Mouse (Mus musculus) right cerebral cortex, postnatal 4 days (tissue): ENCODE measurements around the gene Acbd3.

Source experiments
- DNase-seq: peaks from one replicate; pipeline ENCODE4 v3.0.0-alpha.2; 2022

Acbd3 gene

DNA sequence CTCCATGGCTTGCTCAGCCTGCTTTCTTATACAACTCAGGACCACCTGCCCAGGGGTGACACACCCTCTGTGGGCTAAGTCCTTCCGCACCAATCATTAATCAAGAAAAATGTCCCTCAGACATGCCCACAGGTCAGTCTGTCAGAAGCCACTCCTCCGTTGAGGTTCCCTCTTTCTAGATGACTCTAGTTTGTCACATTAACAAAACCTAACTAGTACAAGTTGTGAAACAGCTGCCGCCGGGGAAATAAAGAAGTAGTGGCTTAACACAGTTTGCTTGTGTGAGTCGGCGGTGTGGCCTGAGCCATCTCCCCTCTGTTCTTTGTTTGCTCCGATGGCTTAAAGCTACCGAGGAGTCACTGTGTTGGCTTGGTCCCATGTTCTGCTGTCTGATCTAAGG lies 36.8 kb downstream of the Acbd3 start:
- DNase-seq, result no peak

- no peak for DNase-seq
Observed at GRCm38 (mm10) chr1:180763307-180763706, 37.5 kb downstream of the Acbd3 start.

GRCm38 (mm10) chr1:180763828-180764227 lies 38.0 kb downstream of the Acbd3 start:
- DNase-seq, result peak; percentile 82

- DNase-seq, result no peak
Observed at GRCm38 (mm10) chr1:180765393-180765792, 39.5 kb downstream of the Acbd3 start.

DNA sequence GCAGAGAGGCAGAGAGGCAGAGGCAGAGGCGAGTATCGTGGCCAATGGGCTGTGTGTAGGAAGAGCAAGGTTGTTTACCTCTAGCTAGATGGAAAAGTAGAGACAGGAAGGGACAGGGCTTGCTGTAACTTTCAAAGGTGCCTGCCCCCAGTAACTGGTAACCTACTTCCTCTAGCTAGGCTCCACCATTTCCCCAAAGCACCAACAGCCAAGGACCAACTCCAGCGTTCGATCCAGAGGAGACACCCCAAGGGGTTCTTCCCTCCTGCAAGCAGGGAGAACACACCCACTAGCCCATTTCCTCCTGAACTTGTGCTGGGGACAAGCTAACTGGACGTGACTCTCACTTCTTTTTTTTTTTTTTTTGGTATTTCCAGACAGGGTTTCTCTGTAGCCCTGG lies 40.7 kb downstream of the Acbd3 start:
- DNase-seq, result no peak

DNA sequence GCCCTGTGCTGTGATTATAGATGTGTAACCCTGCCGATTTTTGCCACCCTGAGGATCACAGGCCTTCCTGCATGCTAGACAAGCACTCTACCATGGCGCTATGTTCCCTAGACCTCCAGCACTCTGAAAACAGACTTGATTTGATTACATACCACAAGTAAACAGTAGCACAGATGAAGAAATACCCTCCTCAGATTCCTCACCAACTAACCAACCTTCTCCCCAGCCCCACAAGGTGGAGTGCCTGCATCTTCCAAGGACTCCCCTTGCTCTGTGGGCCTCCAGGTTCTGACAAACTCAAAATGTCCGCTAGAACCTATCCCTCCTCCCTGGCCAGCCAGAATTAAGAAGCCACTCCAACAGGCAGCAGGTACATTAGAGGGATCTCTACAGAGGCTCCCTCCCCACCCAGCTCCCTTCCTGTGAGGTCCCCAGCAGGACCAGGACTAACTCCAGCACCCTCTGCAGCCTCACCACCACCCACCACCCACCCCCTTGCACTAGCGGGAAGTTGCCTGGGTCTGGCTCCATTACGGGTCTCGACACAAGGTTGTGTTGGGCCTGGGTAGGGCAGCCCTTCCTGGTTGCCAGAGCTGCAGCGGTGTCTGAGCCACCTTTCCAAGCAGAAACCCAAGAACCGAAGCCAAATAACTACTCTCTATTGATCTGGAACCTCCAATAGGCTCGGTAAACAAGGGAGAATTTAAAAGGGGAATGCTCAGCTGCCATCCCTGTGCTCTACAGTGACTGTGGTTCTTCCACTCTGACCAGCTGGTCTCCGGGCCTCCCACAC lies 41.9 kb downstream of the Acbd3 start:
- DNase-seq, result peak; percentile 23

DNA sequence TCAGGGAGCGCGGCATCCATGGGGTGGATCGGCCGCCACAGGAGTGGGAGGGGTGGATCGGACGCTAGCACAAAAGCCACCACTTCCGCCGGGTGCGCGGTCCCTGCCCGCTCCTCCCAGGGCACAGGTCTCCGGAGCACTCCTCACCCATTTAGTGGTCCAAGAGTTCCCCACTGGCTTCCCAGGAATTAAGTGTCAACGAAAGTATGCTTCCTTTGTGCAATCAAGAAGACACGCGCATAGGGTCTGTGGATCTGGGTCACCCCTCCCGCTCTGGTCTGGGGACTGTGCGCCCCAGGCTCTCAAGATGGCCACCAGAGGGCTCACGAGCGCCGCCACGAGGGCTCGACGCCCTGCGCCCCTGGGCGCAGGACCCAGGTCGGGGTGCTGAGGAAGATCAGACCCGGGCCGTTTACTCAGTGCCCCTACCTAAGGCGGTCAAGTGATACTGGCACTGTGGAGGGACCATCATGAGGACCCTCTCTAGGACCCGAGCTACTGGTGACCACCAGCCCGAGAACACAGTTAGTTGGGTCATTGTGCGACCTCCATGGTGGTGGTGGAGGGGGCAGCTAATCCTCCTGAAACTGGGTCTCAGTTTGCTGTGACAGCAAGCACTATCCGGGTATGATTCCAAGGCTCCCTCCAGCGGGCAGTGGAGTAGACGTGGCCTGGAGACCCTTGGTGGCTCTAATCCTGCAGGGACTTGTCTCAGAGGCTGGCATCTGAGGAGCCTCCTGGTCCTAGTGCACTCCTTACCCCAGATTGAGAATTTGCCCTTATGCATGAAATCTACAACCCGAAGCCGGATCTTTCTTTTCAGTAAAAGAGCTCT lies 42.7 kb downstream of the Acbd3 start:
- peak; percentile 79 for DNase-seq

DNA sequence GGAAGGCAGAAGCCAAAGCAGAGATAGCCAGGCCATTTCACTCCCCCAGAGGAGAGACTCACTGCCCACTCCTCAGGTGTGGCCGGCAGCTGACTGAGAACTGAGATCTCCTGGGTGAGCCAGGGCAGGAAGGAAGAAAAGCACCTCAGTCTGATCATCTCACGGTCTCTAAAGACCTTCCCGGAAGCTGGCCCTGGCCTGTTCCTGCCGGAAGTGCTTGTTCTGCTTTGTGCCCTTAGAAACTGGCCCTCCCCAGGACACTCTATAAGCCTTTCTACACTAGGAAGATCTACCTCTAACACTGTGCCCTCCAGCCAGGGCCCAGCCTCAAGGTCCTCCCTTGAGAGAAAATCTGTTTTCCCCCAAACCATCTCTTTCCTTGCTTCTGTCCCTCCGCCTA lies 45.5 kb downstream of the Acbd3 start:
- no peak for DNase-seq

DNA sequence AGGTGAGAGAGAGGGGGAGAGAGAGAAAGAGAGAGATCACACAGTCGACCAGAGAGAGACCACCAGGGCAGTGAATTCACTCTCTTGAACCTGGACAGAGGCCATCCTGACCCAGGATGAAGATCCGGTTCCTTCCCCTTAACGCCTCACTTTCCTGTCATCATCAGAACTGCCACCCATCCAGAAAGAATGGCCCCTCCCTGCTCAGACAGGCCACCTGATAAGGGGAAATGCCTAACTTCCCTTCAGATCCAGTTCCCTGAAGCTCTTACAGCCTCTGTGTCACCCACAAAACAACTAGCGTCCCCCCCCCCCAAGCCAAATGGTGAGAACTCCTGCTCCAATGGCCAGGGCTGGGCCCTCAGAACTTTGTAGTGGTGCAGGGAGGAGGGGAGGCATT lies 45.9 kb downstream of the Acbd3 start:
- no peak for DNase-seq

DNA sequence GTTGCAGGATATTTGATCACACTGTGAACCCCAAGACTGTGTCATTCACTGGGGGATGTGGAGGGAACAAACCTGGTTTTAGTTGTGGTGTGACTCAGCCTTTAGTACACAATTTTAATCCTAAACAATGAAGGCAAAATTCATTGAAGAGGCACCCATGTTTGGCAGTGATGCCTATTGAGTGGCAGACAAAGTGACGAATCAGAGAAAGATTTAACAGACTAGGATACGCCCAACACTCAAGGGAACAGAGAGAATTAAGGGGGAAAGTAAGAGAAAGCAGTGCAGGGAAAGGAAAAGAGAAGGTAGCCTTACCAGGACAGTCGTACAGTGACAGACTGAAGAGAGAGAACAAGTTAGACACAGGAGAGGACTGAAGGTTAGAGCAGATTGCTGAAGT lies 46.4 kb downstream of the Acbd3 start:
- DNase-seq, result no peak

GRCm38 (mm10) chr1:180774664-180775063 lies 48.8 kb downstream of the Acbd3 start:
- DNase-seq, result peak; percentile 34

DNA sequence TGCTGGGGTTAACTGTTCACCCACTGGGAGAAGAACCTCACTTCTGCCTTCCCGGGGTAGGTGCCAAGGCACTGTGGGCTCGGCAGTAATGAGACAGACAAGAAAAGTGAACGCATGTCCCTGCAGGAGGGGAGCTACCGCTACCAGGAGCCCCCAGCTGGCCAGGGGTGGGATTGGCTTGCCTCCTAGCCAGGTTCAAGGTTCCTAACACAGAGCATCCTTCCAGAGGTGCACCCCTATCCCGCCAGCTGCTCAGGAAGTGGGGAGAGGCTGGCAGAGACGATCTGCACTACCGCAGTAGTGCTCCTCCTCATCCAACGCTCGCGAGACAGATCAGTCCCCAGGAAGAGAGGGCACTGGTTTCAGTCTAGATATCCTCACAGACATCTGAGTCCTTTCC lies 49.5 kb downstream of the Acbd3 start:
- DNase-seq, result no peak

DNA sequence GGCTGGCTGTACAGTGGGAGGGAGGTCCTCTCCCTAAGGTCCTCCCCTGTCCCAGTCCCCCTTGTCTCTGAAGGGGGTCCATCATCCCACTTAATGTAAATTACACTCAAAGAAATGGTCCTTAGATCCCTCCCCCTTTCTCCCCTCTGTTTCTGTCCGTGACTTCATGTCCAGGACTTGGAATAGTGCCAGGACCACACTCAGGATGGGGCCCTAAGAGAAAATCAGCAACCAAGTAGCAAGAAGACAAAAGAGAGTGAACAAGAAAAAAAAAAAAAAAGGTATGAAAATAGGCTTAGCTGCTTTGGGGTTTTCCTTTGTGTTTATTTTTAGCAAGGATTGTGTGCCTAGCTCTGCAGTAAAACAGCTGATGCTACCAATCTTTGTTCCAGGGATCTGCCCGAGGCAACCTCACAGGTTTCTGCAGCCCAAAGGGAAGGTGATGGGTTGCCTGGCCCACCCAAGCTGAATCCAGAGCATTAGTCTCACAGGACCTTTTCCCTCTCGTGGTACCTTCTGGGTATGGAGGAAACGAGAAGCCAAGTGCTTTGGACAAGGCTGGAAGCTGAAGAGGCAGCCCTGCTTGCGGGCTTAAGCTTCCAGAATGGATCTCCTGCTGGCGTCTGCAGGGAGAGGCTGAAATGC lies 50.1 kb downstream of the Acbd3 start:
- no peak for DNase-seq

GRCm38 (mm10) chr1:180776494-180776893 lies 50.7 kb downstream of the Acbd3 start:
- DNase-seq, result no peak

- DNase-seq, result no peak
Observed at GRCm38 (mm10) chr1:180777289-180777659, 51.4 kb downstream of the Acbd3 start.

- peak; percentile 73 for DNase-seq
Observed at GRCm38 (mm10) chr1:180777660-180778402, 52.0 kb downstream of the Acbd3 start.

DNA sequence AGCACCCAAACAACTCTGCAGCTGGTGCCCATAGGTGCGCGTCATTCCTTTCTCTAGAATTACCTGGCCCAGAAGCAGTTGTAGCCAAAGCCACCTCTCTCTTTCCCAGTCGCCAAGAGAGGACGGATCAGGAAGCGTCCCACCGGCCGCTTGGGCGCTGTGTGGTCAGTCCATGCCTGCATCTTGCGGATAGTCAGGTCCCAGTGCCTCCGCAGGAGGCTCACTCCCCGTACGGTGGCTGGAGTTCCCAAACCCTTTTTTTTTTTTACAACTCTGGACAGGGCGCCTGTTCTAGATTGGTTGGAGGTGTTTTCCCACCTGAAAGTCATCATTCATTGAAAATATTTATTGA lies 52.5 kb downstream of the Acbd3 start:
- DNase-seq, result no peak

DNA sequence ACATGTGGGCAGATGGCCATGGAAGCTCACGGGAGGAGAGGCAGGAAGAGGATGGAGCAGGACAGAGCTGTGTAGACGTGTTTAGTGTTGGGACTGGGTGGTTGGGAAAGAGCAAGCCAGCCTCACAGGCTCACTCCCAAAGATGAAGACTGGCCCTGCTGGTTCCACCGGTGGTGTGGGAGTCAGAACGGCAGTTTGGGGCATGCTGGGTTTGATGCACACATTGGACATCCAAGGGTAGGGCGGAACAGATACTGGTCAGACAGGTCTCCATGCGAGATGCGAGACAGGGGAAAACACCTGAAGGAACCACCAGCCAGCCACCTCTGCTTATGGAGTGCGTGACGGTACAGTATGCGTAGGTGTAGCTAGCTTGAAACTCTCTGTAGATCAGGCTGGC lies 53.1 kb downstream of the Acbd3 start:
- no peak for DNase-seq

- no peak for DNase-seq
Observed at GRCm38 (mm10) chr1:180780291-180780690, 54.4 kb downstream of the Acbd3 start.

- no peak for DNase-seq
Observed at GRCm38 (mm10) chr1:180781250-180781649, 55.4 kb downstream of the Acbd3 start.

GRCm38 (mm10) chr1:180782906-180783579 lies 57.2 kb downstream of the Acbd3 start:
- no peak for DNase-seq

- DNase-seq, result no peak
Observed at GRCm38 (mm10) chr1:180783580-180783928, 57.7 kb downstream of the Acbd3 start.
